Mouse (Mus musculus): ENCODE data around the gene Mrps18c. TPM values are rescaled to one million over a fixed set of nuclear protein-coding genes. Genes with fewer than 3 reads are reported as not detected.

Mrps18c gene
- total RNA-seq (2023): 10 to 100 TPM; 45.9 to 54.0 TPM

DNA sequence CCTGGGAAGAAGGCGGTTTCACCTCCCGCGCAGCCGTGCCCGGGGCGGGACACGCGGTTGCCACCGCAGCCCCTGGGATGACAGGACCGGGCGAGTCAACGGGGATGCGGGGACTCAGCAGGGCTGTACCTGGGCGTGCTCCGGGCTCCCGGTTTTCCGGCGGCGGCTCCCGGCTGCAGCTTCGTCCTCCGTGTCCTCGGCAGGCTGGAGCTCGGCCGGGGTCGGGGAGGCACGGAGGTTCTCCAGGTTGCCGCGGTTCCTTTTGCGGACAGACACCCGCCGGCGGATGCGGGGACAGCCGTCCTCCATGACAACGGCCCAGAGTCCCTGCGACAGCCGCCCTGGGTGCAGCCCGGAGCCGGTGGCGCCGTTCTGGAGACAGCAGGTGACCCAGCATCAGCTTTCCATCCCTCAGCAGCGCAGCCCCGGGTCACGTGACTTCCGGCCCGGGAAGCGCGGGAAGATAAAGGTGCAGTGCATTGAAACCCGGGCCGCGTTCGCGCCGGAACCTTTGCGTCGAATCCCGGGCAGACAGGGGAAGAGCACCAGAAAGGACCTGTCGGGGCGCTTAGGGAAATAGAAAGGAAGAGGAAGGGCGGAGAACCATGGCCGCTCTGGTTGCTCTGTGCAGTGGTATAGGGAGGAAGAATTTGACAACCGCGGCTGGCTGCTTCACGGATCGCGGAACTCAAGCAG, at the start of gene Mrps18c, which contains the start of gene Helq:
Mrps18c (plus strand) TSS at position 463 of the 696 bp plus-strand sequence.
Helq (minus strand) TSS at position 434 of the 696 bp plus-strand sequence.

GRCm38 (mm10) chr5:100820483-100821184, 22.2 kb downstream of the Mrps18c start, which contains the start of gene Abraxas1:
Gene Abraxas1, minus strand, starts transcription at chr5:100820965.

GRCm38 (mm10) chr5:100845485-100845847, 47.0 kb downstream of the Mrps18c start, which contains the start of gene Gpat3:
Gene Gpat3, plus strand, starts transcription at chr5:100845713.

Other genes with a start within 250 kb of the Mrps18c start
- gene Plac8, start 226.4 kb upstream of the Mrps18c start, total RNA-seq (2023): 1,000 to 10,000 TPM; 1,618 to 2,062 TPM
- 10 to 100 TPM; 29.3 to 33.4 TPM for gene Coq2, start 123.5 kb upstream of the Mrps18c start, total RNA-seq (2023)
- gene Hpse, start 78.9 kb upstream of the Mrps18c start, total RNA-seq (2023): 10 to 100 TPM; 64.9 to 67.0 TPM
- gene Helq, start within 50 bp of the Mrps18c start, total RNA-seq (2023): 1 to 10 TPM; 3.8 to 6.0 TPM
- 1 to 10 TPM; 2.8 to 4.8 TPM for gene Abraxas1, start 22.3 kb downstream of the Mrps18c start, total RNA-seq (2023)
- 1 to 10 TPM; 1.7 to 1.9 TPM for gene Gpat3, start 47.1 kb downstream of the Mrps18c start, total RNA-seq (2023)

Measured in monocyte, adult 59 days (primary cell).